Mouse (Mus musculus): ENCODE results near the gene Lin7c. TPM values are rescaled to one million over a fixed set of nuclear protein-coding genes. Genes with fewer than 3 reads are reported as not detected.

Gene Lin7c
- total RNA-seq, 2 experiments from 2014 or later = 64.5 to 70.1 TPM

- no peak for DNase-seq
These were observed 52.3 kb downstream of the Lin7c start for GRCm38 (mm10) chr2:109942810-109943570.

- DNase-seq = no peak
These were observed 54.3 kb downstream of the Lin7c start for GRCm38 (mm10) chr2:109944995-109945394.

GRCm38 (mm10) chr2:109945532-109945931 lies 54.9 kb downstream of the Lin7c start:
- DNase-seq = no peak

GRCm38 (mm10) chr2:109946426-109946825 lies 55.8 kb downstream of the Lin7c start:
- no peak for DNase-seq

- no peak for DNase-seq
These were observed 58.9 kb downstream of the Lin7c start for GRCm38 (mm10) chr2:109949519-109949918.

GRCm38 (mm10) chr2:109950311-109950710 lies 59.7 kb downstream of the Lin7c start:
- no peak for DNase-seq

Other genes starting within 250 kb of the Lin7c start
- under 1 TPM; 0.24 to 0.63 TPM for gene Bdnf, start 216.2 kb upstream of the Lin7c start, total RNA-seq (2021)
- 10 to 100 TPM; 70.3 to 71.4 TPM for gene Lgr4, start 26.8 kb downstream of the Lin7c start, total RNA-seq (2021)
- 10 to 100 TPM; 13.8 to 16.7 TPM for gene Ccdc34, start 127.0 kb downstream of the Lin7c start, total RNA-seq (2021)